Mouse (Mus musculus): ENCODE results near the gene Lexm.

- TF ChIP-seq CTCF (IDR thresholded peaks at IDR 0.05; ENCODE audit: low read depth, low read length) (no peak), POLR2A (IDR thresholded peaks at IDR 0.05; ENCODE audit: insufficient read depth, low read length) (no peak), EP300 (IDR thresholded peaks at IDR 0.05; ENCODE audit: insufficient read depth, low read depth, low read length) (no peak)
Measured at GRCm38 (mm10) chr4:106590142-106590541, 26.9 kb downstream of the Lexm start.

Measured in ES-Bruce4 (cell line).